Mouse (Mus musculus): Measurements from ENCODE around the gene Gm20532.

GRCm38 (mm10) chr2:26643942-26644341, 57.5 kb downstream of the Gm20532 start:
- TF ChIP-seq CTCF (IDR thresholded peaks at IDR 0.05; ENCODE audit: borderline replicate concordance, extremely low read depth, insufficient read depth, insufficient read length) (peak; percentile 48; the same call in 1 of the 2 replicates), POLR2A (IDR thresholded peaks at IDR 0.05; ENCODE audit: borderline replicate concordance, extremely low read depth, insufficient read depth, insufficient read length, poor library complexity, severe bottlenecking) (no peak)

All from brain, embryonic 14.5 days (tissue).